Mouse (Mus musculus) stomach, postnatal 0 days (tissue): ENCODE data around the gene Chst5.

Experiments
- CTCF ChIP-seq: IDR thresholded peaks from 2 replicates; pipeline ENCODE4 v1.5.1; 2016; ENCODE audit warnings: antibody characterized with exemption, low read depth, mild to moderate bottlenecking, moderate library complexity
- EP300 ChIP-seq: optimal IDR thresholded peaks from 2 replicates; pipeline ENCODE3; 2016; ENCODE audit warnings: antibody characterized with exemption

DNA sequence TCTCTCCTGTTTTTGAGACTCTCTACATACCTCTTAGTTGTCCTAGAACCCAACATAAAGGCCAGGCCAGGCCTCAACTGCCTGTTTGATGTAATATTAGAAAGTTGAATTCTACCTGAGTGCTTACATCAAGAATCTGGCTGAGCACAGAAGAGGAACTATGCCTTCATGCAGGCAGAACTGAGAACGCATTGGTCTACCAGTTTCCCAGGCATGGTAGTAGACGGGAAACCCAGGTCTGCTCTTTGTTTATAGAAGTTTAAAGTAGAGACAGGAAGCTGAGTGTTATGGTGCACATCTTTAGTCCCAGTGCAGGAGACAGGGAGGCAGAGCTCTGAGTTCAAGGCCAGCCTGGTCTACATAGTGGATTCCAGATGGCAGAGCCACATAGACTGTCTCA is 36.9 kb upstream of the Chst5 start:
- TF ChIP-seq CTCF (no peak), EP300 (no peak)
